Mouse (Mus musculus) hindbrain, embryonic 10.5 days (tissue): ENCODE results near the gene Zfp13. TPM values are rescaled to one million over a fixed set of nuclear protein-coding genes. Genes with fewer than 3 reads are reported as not detected.
A peak's percentile ranks its signal among the peaks of the same experiment; 100 is the strongest.
"Not testable (repeated sequence)": the region's sequence is repeated elsewhere in the genome, so short reads cannot be mapped to it uniquely, and the experiment has no call there.

Source experiments
- DNase-seq: peaks from one replicate; pipeline ENCODE4 v3.0.0-alpha.2; 2017; ENCODE audit warnings: low spot score
- H3K27ac ChIP-seq: fragments of 300-500 bp; sonication (generic); 2 replicates; pipeline ENCODE4 v1.5.1; 2016; ENCODE audit warnings: mild to moderate bottlenecking, moderate library complexity
- H3K27me3 ChIP-seq: fragments of 300-500 bp; sonication (generic); 2 replicates; pipeline ENCODE4 v1.6.1; 2016; ENCODE audit warnings: mild to moderate bottlenecking; ENCODE audit not compliant: poor library complexity, insufficient read depth, severe bottlenecking
- H3K36me3 ChIP-seq: fragments of 300-500 bp; sonication (generic); 2 replicates; pipeline ENCODE4 v1.6.1; 2016; ENCODE audit warnings: mild to moderate bottlenecking, moderate library complexity
- H3K4me1 ChIP-seq: fragments of 300-500 bp; sonication (generic); replicated peaks from 2 replicates; pipeline ENCODE4 v1.6.1; 2016; ENCODE audit warnings: mild to moderate bottlenecking
- H3K4me3 ChIP-seq: fragments of 300-500 bp; sonication (generic); 2 replicates; pipeline ENCODE4 v1.5.1; 2016; ENCODE audit warnings: mild to moderate bottlenecking, moderate library complexity
- H3K9me3 ChIP-seq: fragments of 300-500 bp; sonication (generic); 2 replicates; pipeline ENCODE4 v1.6.1; 2016; ENCODE audit warnings: mild to moderate bottlenecking, moderate library complexity
- WGBS: fragments of 180-500 bp; shearing (Covaris S2); methylation state at CpG from one replicate; pipeline ENCODE4 v1.1.7; 2016; 5-methylcytosine and 5-hydroxymethylcytosine counted together
- polyA plus RNA-seq: library from polyadenylated mRNA; unstranded; fragments of >200 nt; fragmentation: Nextera tagmentation; extraction: Ambion mirVana; gene quantifications from 2 replicates; pipeline ENCODE4 v1.2.1, GENCODE M21; 2016

The Zfp13 gene
- polyA plus RNA-seq, 1 experiment from 2014 or later = 22.5 TPM

- no peaks in the 10 kb centered on the region for H3K36me3 ChIP-seq
- peaks cover 18% of the 10 kb centered on the region for H3K27me3 ChIP-seq
- peaks cover 32% of the 10 kb centered on the region for H3K4me1 ChIP-seq
- no peaks in the 10 kb centered on the region for H3K9me3 ChIP-seq
- H3K4me3 ChIP-seq = no peak overlapping the region
- DNase-seq = no peak
- WGBS = 94% methylated on average over 1 of the region's 1 CpGs
- no peak overlapping the region for H3K27ac ChIP-seq
Observed at GRCm38 (mm10) chr17:23544766-23545165, 54.5 kb downstream of the Zfp13 start.

- Histone ChIP-seq H3K36me3 (no peaks in the 10 kb centered on the region), H3K9me3 (no peaks in the 10 kb centered on the region), H3K4me3 (no peak overlapping the region), H3K4me1 (peaks cover 26% of the 10 kb centered on the region), H3K27ac (no peak overlapping the region), H3K27me3 (peaks cover 25% of the 10 kb centered on the region)
- WGBS = 77% methylated on average over 4 of the region's 4 CpGs
- DNase-seq = no peak
Observed at GRCm38 (mm10) chr17:23543983-23544382, 55.3 kb downstream of the Zfp13 start.

- Histone ChIP-seq H3K27ac (no peak overlapping the region), H3K4me1 (peaks cover 30% of the 10 kb centered on the region), H3K9me3 (no peaks in the 10 kb centered on the region), H3K27me3 (peaks cover 32% of the 10 kb centered on the region), H3K36me3 (no peaks in the 10 kb centered on the region), H3K4me3 (no peak overlapping the region)
- WGBS = 63% methylated on average over 5 of the region's 5 CpGs
- DNase-seq = peak; percentile 7
Observed at GRCm38 (mm10) chr17:23543325-23543724, 56.0 kb downstream of the Zfp13 start.

- no peak overlapping the region for H3K27ac ChIP-seq
- no peaks in the 10 kb centered on the region for H3K36me3 ChIP-seq
- WGBS = 52% methylated on average over 4 of the region's 4 CpGs
- H3K27me3 ChIP-seq = peaks cover 37% of the 10 kb centered on the region
- DNase-seq = peak; percentile 2
- H3K4me3 ChIP-seq = no peak overlapping the region
- H3K9me3 ChIP-seq = no peaks in the 10 kb centered on the region
- peaks cover 35% of the 10 kb centered on the region for H3K4me1 ChIP-seq
Observed at GRCm38 (mm10) chr17:23542835-23543234, 56.5 kb downstream of the Zfp13 start.

- 11% methylated on average over 12 of the region's 12 CpGs for WGBS
- Histone ChIP-seq H3K36me3 (no peaks in the 10 kb centered on the region), H3K4me3 (peak overlapping the region; percentile 43), H3K4me1 (peaks cover 39% of the 10 kb centered on the region), H3K27ac (peak overlapping the region; percentile 57; the same call in 1 of the 2 replicates), H3K9me3 (no peaks in the 10 kb centered on the region), H3K27me3 (peaks cover 44% of the 10 kb centered on the region)
- DNase-seq = peak; percentile 24
Observed at GRCm38 (mm10) chr17:23542004-23542720, 57.1 kb downstream of the Zfp13 start.

- Histone ChIP-seq H3K27ac (no peak overlapping the region), H3K27me3 (peaks cover 48% of the 10 kb centered on the region), H3K4me3 (peak overlapping the region; percentile 43), H3K36me3 (no peaks in the 10 kb centered on the region), H3K4me1 (peaks cover 39% of the 10 kb centered on the region), H3K9me3 (no peaks in the 10 kb centered on the region)
- 10% methylated on average over 31 of the region's 31 CpGs for WGBS
- peak; percentile 67 for DNase-seq
Observed at GRCm38 (mm10) chr17:23540605-23541475, 58.4 kb downstream of the Zfp13 start.

GRCm38 (mm10) chr17:23540106-23540505 lies 59.2 kb downstream of the Zfp13 start:
- peak overlapping the region; percentile 43 for H3K4me3 ChIP-seq
- peaks cover 49% of the 10 kb centered on the region for H3K27me3 ChIP-seq
- no peak overlapping the region for H3K27ac ChIP-seq
- H3K4me1 ChIP-seq = peaks cover 39% of the 10 kb centered on the region
- WGBS = 32% methylated on average over 3 of the region's 3 CpGs
- H3K36me3 ChIP-seq = no peaks in the 10 kb centered on the region
- no peaks in the 10 kb centered on the region for H3K9me3 ChIP-seq
- no peak for DNase-seq

GRCm38 (mm10) chr17:23539608-23540007 lies 59.7 kb downstream of the Zfp13 start:
- H3K4me1 ChIP-seq = peaks cover 43% of the 10 kb centered on the region
- no peak overlapping the region for H3K27ac ChIP-seq
- no peak overlapping the region for H3K4me3 ChIP-seq
- no peaks in the 10 kb centered on the region for H3K9me3 ChIP-seq
- WGBS = 88% methylated on average over 5 of the region's 5 CpGs
- peak; percentile 2 for DNase-seq
- H3K36me3 ChIP-seq = no peaks in the 10 kb centered on the region
- H3K27me3 ChIP-seq = peaks cover 54% of the 10 kb centered on the region

GRCm38 (mm10) chr17:23538299-23539015 lies 60.8 kb downstream of the Zfp13 start:
- no peak overlapping the region for H3K27ac ChIP-seq
- peaks cover 59% of the 10 kb centered on the region for H3K27me3 ChIP-seq
- DNase-seq = peak; percentile 46
- peak overlapping the region; percentile 52 for H3K4me3 ChIP-seq
- no peaks in the 10 kb centered on the region for H3K36me3 ChIP-seq
- 10% methylated on average over 21 of the region's 21 CpGs for WGBS
- no peaks in the 10 kb centered on the region for H3K9me3 ChIP-seq
- peaks cover 41% of the 10 kb centered on the region for H3K4me1 ChIP-seq

GRCm38 (mm10) chr17:23537554-23538255 lies 61.6 kb downstream of the Zfp13 start:
- Histone ChIP-seq H3K27me3 (peaks cover 59% of the 10 kb centered on the region), H3K9me3 (no peaks in the 10 kb centered on the region), H3K4me3 (peak overlapping the region; percentile 52), H3K27ac (no peak overlapping the region), H3K36me3 (no peaks in the 10 kb centered on the region), H3K4me1 (peaks cover 34% of the 10 kb centered on the region)
- 5% methylated on average over 27 of the region's 27 CpGs for WGBS
- peak; percentile 40 for DNase-seq

- Histone ChIP-seq H3K4me3 (peak overlapping the region; percentile 35), H3K4me1 (peaks cover 17% of the 10 kb centered on the region), H3K27me3 (peaks cover 46% of the 10 kb centered on the region)
- H3K27ac ChIP-seq, H3K36me3 ChIP-seq, H3K9me3 ChIP-seq: not testable (repeated sequence)
- peak; percentile 54 for DNase-seq
- WGBS = 3% methylated on average over 18 of the region's 29 CpGs
Observed at GRCm38 (mm10) chr17:23535046-23535788, 64.1 kb downstream of the Zfp13 start.
